Mouse (Mus musculus) forebrain, embryonic 15.5 days (tissue): ENCODE results near the gene Grip1. TPM values are rescaled to one million over a fixed set of nuclear protein-coding genes. Genes with fewer than 3 reads are reported as not detected.

ENCODE experiments used
- polyA plus RNA-seq: library from polyadenylated mRNA; unstranded; fragments of >200 nt; fragmentation: Nextera tagmentation; extraction: Ambion mirVana; gene quantifications from 2 replicates; pipeline ENCODE4 v1.2.1, GENCODE M21; 2015

Grip1 gene
- polyA plus RNA-seq, 1 experiment from 2014 or later: 19.2 TPM

Other genes starting within 250 kb of the Grip1 start
- gene Cand1, start 213.8 kb upstream of the Grip1 start, polyA plus RNA-seq: 53.8 and 55.0 TPM in 2 replicates